Mouse (Mus musculus): ENCODE results near the gene Arfgap2.

GRCm38 (mm10) chr2:91223614-91224013 lies 41.2 kb upstream of the Arfgap2 start:
- no peak for TF ChIP-seq EP300 (IDR thresholded peaks at IDR 0.05; ENCODE audit: insufficient read depth, low read depth, low read length)
- peak; percentile 57 for TF ChIP-seq CTCF (IDR thresholded peaks at IDR 0.05)
